Mouse (Mus musculus) monocyte, adult 5-6 weeks (primary cell): ENCODE results near the gene Asic2. TPM values are rescaled to one million over a fixed set of nuclear protein-coding genes. Genes with fewer than 3 reads are reported as not detected.

Experiments used
- ATAC-seq: fragments of 153-309, 156-312 bp; replicated peaks from 2 replicates; pipeline ENCODE4 v1.8.0; 2017; ENCODE audit warnings: mild to moderate bottlenecking; ENCODE audit not compliant: low TSS enrichment, insufficient number of reproducible peaks, severe bottlenecking, poor library complexity, low FRiP score
- total RNA-seq: library from RNA; stranded (forward); fragments of 200-1000, 200-491, 200-594 nt; gene quantifications from 3 replicates; pipeline ENCODE4 v1.2.3, GENCODE M21; 2017

Gene Asic2
- total RNA-seq, 1 experiment from 2014 or later, result not detected

GRCm38 (mm10) chr11:81508385-81509233, 459.6 kb downstream of the Asic2 start:
- ATAC-seq, result no peak

- ATAC-seq, result no peak
These were observed 463.3 kb downstream of the Asic2 start for GRCm38 (mm10) chr11:81504791-81505430.

- no peak for ATAC-seq
These were observed 466.6 kb downstream of the Asic2 start for GRCm38 (mm10) chr11:81501473-81502246.

GRCm38 (mm10) chr11:81498990-81499389, 469.3 kb downstream of the Asic2 start:
- ATAC-seq, result no peak

GRCm38 (mm10) chr11:81497652-81498391, 470.4 kb downstream of the Asic2 start:
- ATAC-seq, result no peak

- ATAC-seq, result no peak
These were observed 471.8 kb downstream of the Asic2 start for GRCm38 (mm10) chr11:81496446-81496845.

GRCm38 (mm10) chr11:81492351-81492750, 475.9 kb downstream of the Asic2 start:
- no peak for ATAC-seq

- ATAC-seq, result no peak
These were observed 479.0 kb downstream of the Asic2 start for GRCm38 (mm10) chr11:81489144-81489735.

- no peak for ATAC-seq
These were observed 479.6 kb downstream of the Asic2 start for GRCm38 (mm10) chr11:81488681-81489080.

GRCm38 (mm10) chr11:81486265-81486940, 481.9 kb downstream of the Asic2 start:
- ATAC-seq, result no peak

- ATAC-seq, result no peak
These were observed 487.1 kb downstream of the Asic2 start for GRCm38 (mm10) chr11:81481198-81481597.

GRCm38 (mm10) chr11:81476231-81476630, 492.0 kb downstream of the Asic2 start:
- ATAC-seq, result no peak

GRCm38 (mm10) chr11:81474121-81474520, 494.1 kb downstream of the Asic2 start:
- no peak for ATAC-seq

- no peak for ATAC-seq
These were observed 506.1 kb downstream of the Asic2 start for GRCm38 (mm10) chr11:81462199-81462598.

- ATAC-seq, result no peak
These were observed 506.5 kb downstream of the Asic2 start for GRCm38 (mm10) chr11:81461748-81462147.

GRCm38 (mm10) chr11:81454921-81455320, 513.3 kb downstream of the Asic2 start:
- no peak for ATAC-seq

GRCm38 (mm10) chr11:81454111-81454510, 514.1 kb downstream of the Asic2 start:
- no peak for ATAC-seq

- ATAC-seq, result no peak
These were observed 519.0 kb downstream of the Asic2 start for GRCm38 (mm10) chr11:81449271-81449705.
